Mouse (Mus musculus): ENCODE measurements around the gene Adgrl2.

- TF ChIP-seq CTCF (IDR thresholded peaks at IDR 0.05; ENCODE audit: control insufficient read depth, insufficient read depth, low read length) (no peak), POLR2A (IDR thresholded peaks at IDR 0.05; ENCODE audit: borderline replicate concordance, control insufficient read depth, low read depth, low read length) (no peak)
Observed at GRCm38 (mm10) chr3:148885980-148886668, 104.2 kb downstream of the Adgrl2 start.

All from bone marrow, adult 2 months (tissue).